Mouse (Mus musculus): ENCODE results near the gene Xrcc6.
A peak's percentile ranks its signal among the peaks of the same experiment; 100 is the strongest.
"Not testable (repeated sequence)": the region's sequence is repeated elsewhere in the genome, so short reads cannot be mapped to it uniquely, and the experiment has no call there.

The Xrcc6 gene

DNA sequence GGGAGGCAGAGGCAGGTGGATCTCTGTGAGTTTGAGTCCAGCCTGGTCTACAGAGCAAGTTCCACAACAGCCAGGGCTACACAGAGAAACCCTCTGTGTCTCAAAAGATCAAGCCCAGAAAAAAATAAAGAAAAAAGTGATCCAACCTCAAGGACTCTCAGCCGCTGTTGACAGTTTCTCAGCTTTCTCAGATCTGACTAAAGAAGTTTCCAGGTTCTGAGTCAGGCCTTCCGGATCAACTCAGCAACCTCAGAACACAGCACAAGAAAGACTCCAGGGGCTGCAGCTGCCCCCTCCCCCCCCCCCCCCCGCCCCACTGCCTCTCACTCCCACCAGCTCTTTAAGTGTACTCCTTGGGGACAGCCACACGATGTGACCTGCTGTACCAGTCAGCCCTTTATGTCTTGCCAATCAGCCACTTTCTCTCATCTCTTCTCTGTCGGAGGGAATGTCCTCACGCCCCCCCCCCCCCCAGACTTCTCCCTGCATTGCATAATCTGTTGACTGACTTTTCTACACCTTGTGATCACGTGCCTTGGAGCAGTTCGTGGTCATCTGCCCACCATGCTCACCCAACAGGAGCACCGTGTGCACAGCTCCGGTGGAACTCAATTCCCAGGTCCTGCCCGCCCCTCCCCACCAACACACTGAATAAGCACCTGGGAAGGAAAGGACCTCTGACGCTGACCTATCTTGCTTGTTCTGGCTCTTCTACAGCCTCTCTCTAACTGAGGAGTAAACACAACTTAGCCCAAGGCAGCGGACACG, 21.4 kb upstream of the Xrcc6 start:
- DNase-seq = no peak

GRCm38 (mm10) chr15:81967821-81968220, 19.8 kb upstream of the Xrcc6 start:
- DNase-seq = no peak

DNA sequence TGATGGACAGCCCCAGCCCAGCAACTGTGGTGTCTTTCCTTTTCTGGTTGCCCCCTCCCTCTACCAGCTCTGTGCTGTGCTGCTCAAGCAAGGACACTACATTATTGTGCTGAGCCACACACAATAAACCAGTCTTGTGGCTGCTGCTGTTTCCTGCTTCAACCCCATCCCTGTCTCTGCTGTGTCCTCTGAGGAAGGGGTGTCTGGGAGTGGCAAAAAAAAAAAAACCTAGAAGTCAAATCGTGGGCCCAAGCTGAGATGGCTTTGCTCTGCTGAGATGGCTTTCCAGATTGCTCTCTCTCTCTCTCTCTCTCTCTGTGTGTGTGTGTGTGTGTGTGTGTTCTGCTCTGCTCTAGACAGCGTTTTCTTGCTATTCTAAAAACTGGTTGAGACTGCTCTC, 19.2 kb upstream of the Xrcc6 start:
- no peak for DNase-seq

DNA sequence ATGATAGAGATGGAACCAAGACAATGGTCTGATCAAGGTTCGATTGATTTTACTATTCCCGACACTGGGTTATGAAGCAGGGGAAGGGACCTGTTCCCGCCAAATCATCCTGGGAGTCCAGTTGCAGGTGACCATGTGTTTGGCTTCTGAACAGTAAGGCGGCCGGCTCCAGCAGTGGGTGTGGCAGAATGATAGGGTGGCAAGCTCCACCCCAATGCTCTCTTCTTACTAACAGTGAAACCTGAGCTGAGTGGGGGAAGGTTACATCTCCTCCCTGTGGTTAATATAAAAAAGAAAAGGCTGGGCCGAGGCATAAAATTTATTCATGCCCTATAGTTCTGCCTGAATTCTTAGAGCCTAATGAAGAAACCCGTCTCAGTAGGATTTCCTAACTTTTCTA, 18.5 kb upstream of the Xrcc6 start:
- peak; percentile 59 for DNase-seq

- DNase-seq = not testable (repeated sequence)
Observed at GRCm38 (mm10) chr15:81969635-81970034, 18.0 kb upstream of the Xrcc6 start.

- not testable (repeated sequence) for DNase-seq
Observed at GRCm38 (mm10) chr15:81970498-81970897, 17.1 kb upstream of the Xrcc6 start.

- DNase-seq = not testable (repeated sequence)
Observed at GRCm38 (mm10) chr15:81975156-81975555, 12.5 kb upstream of the Xrcc6 start.

DNA sequence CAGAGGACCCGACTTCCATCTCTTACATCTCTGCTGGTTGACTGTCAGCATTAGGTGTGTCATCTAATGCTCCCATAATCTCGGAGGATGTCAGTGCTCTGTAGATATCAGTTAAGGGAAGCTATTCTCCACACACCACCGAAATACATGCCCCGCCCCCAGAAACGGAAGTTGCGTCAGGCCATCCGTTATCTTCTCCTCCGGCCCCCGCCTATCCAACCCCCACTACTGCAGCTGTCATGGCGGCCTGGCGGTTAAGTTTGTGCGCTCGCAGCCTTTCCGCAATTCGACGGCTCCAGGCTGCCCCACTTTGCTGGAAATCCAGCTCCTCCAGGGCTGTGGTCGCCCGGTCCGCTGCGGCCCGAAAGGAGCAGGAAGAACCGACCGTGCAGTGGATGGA, 7.3 kb upstream of the Xrcc6 start, which contains the start of gene 1700029P11Rik:
Gene 1700029P11Rik, plus strand, starts transcription at position 220 of the 400 bp plus-strand sequence.
- no peak for DNase-seq

- peak; percentile 37 for DNase-seq
Observed at GRCm38 (mm10) chr15:81982173-81982572, 5.5 kb upstream of the Xrcc6 start.

GRCm38 (mm10) chr15:81985267-81986161, 2.1 kb upstream of the Xrcc6 start:
- DNase-seq = no peak

DNA sequence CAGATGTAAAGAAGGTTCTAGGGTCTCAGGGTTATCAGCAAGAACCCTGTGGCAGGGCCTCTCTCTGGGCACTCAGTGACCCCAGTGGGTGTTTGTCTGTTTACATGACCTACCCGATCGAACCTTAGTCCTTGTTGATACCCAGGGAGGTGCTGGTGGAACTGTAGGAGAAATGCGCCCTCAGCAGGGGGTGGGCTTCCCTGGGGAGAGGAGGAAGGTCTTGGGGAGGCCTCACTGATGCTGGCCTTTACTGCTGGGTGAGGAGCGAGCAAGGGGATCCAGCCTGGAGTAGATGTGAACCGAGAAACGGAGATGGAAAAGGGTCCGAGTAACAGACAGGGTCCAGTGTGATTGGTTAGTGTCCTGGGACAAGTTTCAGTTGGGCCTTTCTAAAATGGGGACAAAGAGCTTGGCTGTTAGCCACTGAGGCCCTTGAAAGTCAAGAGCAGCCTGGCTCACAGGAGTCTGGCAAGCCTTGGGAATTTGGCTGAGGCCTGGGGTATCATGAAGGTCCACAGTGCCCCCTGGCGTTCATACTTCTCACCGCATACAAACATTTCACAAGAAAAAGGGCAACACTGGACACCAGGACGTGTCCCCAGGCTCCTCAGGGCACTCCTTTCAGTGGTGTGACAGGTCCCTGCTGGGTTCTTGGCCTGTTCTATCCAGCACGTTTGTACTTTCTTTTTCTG, 1.9 kb downstream of the Xrcc6 start:
- DNase-seq = peak; percentile 92

DNA sequence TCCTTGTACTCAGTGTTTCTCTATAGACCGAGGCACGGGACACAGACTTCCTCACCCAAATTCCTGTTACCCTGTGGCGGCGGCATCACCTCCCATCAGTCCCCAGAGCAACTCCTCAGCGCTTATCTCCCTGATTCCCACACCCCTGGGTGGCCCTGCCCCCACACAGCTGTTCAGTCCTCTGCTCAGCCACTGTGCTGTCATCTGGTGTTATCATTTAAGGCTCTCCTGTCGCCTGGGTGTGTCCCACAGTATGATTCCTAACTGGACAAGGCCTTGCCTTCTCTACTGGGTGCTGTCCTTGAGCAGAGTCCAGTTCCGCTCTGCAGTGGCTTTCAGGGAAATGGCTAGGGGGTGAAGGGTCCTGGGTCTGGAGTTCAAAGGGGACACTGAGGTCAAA, 2.9 kb downstream of the Xrcc6 start:
- no peak for DNase-seq

DNA sequence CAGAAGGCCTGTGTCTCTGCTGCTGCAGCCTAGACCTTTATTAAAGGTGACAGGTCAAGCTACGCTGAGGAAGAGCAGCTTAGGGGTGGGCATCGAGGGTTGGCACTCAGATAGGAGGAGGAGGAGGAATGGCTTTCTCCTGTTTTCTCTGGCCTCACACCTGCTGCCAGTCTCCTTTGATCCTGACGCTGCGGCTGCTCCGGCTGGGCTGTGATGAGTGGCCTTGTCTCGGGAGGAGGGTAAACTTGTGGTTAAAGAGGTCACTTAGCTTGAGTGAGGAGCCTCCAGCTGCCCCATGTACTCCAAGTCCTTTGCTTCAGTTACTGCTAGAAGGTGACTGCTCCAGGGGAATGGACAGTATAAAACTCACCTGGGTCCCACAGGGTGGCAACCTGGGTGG, 6.4 kb downstream of the Xrcc6 start:
- no peak for DNase-seq

DNA sequence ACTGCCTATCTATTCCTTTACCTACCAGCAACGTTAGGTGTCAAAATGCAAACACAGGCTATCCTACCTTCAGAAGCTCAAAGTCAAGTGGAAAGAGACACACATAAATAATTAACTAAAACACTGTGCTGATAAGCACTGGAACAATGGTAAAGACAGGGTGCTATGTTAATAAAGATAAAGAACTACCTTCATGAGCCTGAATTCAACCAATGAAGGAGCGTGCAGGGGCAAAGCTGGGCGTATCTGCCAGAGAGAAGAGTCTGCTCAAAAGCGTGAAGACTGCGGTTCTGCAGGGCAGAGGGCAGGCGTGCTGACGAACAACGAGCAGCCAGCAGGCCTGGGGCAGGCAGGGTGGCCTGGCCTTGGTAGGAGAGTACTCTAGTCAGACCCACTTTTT, 16.6 kb downstream of the Xrcc6 start:
- no peak for DNase-seq

DNA sequence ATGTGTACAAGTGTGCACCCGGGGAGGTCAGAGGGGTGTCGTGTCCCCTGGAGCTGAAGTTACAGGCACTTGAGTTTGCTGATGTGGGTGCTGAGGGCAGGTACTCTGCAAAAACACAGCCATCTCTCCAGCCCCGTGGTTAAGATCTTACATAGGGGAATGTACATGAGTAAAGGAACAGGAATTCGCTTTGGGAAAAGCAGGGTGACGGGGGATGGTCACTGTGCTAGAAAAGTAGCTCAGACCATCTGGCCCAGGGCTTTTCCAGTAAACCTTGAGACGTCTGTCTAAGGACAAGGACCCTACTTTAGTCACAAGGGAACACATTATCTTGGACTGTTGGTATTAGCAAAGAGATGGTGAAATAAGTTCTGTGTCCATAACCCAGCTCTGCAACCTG, 24.3 kb downstream of the Xrcc6 start:
- no peak for DNase-seq

DNA sequence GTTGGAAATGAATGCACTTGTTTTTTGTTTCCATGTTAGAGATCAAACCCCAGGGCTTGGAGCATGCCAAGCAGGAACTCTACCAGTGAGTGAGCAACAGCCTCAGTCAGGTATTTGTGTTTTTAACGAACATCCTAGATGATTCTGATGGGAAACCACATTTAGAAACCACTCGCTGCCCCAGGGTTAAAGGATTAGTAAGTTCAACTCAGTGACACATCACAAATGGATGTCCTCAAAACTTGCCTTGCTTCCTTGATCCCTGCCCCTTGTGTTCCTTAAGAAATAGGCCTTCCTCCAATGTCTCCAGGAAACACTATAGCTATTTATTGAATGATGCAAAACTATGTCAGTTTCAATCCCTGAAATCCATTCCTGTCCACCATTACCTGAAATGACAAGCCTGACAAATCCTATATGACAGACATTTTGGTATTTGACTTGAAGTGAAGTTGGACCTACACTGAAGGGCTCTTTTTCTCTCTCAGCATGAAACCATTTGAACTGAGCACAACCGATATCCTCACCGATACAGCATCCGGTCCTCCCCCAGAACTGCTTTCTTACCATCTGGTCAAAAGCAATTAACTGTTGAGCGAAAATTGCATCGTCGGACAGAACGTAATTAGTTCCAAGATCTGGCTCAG, 27.2 kb downstream of the Xrcc6 start:
- no peak for DNase-seq

DNA sequence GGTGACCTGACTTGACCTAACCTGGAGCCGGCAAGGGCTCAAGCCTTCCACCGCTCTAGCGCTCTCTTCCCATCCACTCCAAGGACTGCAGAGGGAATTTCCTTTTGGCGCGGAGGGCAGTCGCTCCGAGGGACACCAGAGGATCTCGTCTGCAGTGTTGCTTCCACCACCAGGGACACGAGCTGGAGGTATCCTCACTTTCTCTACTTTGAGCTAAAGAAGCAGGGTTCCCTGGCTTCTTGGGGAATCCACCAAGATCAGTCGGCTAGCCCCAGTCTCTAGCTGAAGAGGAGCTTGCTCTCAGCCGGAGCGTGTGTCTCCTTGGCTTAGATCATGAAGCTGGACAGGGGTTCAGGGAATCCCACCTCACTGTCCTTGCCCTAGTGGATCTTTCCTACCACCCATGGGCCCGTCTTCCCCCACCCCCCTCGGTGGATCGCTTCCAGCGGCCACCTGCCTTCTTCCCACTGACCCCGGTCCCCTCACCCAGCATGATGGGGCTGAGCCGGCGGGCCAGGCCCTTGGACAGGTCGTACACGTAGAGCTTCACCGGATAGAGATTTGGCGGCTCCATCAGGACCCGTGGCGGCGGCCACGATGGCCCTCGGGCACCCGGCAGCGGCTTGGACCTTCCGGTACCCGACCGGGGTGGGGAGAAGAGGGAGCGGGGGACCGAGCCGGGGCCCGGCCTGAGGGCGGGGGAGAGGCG, 27.9 kb downstream of the Xrcc6 start:
- DNase-seq = peak; percentile 35

DNA sequence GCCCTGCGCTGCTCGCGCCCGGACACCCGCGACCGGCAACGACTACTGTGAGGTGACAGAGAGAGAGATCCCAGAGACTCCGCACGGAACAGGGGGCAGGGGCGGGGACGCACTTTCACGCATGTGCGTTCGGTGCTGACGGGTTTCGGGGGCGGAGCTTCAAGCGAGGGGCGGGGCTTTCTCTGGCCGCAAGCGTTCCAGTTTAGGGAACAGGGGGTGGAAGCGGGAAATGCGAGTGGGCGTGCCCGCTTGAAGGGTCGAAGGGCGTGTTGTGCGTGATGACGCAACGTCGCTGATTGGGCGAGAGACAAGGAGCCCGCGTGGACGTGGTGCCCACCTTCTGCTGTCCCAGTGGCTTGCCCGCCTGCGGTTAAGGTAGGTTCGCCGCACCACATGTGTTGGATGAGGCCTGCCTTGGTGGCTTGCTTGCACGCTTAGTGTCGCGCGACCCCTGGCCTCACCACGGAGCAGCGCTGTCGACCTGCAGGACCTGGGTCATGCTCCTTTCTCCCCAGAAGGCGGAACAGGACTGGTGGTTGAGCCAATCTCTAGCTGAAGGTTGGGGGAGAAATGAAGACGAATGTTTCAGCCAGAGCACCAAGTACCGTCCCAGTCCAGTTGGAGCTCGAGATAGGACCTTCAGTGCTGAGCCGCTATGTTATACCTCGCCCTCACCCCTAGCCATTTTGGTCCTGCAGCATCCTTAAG, 28.6 kb downstream of the Xrcc6 start:
- DNase-seq = peak; percentile 99

DNA sequence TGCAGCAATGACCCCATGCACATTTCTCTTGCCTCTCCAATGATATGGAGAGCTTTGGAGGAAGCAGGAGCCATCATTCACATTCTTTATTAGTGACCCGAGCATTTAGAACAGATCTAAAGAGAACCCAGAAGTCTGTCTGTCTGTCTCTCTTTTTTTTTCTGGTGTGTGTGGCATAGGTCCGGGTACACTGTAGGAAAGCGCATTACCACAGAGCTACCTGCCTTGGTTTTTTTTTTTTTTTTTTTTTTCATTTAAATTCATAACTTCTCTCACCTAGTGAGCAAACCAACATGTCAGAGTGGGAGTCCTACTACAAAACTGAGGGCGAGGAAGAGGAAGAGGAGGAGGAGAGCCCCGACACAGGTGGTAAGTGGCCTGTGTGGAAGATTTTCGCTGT, 29.2 kb downstream of the Xrcc6 start:
- no peak for DNase-seq

GRCm38 (mm10) chr15:82017461-82017860, 29.8 kb downstream of the Xrcc6 start:
- no peak for DNase-seq

DNA sequence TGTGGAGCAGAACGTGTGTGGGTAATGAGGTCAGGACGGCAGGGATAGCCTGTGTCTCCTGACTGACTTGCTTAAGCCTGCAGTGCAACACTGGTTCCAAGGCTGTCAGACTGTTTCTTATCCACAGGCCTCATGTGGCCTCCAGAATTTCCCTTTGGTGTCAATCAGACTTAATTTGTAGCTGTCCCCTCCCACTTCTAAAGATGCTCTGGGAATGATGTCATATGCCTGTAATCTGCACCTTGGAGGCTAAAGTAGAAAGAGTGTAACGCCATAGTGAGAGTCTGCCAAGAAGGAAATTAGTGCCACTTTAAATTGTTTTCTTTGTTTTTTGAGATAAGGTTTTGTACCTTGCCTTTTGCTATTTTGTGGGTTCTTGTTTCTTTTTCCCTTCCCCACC, 31.7 kb downstream of the Xrcc6 start:
- no peak for DNase-seq
